Mouse (Mus musculus): ENCODE measurements around the gene Pdpn. TPM values are rescaled to one million over a fixed set of nuclear protein-coding genes. Genes with fewer than 3 reads are reported as not detected.
A peak's percentile ranks its signal among the peaks of the same experiment; 100 is the strongest.
"Not testable (repeated sequence)": the region's sequence is repeated elsewhere in the genome, so short reads cannot be mapped to it uniquely, and the experiment has no call there.

Gene Pdpn
- 25.4 and 28.0 TPM in 2 replicates for polyA plus RNA-seq (2015; fragmentation: Nextera tagmentation; extraction: Ambion mirVana)

DNA sequence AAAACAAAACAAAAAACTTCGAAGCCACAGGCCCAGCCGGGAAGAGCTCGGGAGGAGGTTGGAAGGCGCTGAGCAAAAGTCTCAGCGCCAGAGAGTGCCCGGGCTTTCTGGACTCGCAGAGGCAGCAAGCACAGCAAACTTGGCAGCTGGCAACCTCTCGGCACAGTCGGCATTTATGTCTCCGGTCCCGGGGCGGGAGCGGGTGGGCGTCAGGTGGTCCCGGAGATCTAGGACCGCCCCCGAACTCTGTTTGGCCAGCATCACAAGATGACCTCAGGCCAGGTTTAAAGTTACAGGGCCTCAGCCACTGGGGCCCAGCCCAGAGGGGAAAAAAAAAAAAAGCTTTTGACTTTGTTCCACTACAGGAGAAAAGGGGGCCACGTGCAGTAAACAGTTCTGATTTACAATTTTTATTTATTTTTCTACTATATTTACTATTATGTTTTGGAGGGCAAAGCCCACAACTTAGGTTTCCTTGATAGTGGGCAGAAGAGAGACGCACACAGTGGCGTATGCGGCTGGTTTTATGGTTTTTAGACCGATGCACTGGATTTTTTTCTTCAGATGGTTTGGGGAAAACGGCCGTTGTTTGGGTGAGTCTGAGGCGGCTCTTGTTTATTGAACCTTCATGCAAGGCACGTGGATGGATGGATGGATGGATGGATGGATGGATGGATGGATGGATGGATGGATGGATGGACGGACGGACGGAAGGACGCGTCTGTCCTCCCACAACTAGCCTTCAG is at the start of gene Pdpn:
Gene Pdpn, minus strand, starts transcription at position 240 of the 746 bp plus-strand sequence.
- H3K4me1 ChIP-seq, result peaks cover 46% of the 10 kb centered on the region

DNA sequence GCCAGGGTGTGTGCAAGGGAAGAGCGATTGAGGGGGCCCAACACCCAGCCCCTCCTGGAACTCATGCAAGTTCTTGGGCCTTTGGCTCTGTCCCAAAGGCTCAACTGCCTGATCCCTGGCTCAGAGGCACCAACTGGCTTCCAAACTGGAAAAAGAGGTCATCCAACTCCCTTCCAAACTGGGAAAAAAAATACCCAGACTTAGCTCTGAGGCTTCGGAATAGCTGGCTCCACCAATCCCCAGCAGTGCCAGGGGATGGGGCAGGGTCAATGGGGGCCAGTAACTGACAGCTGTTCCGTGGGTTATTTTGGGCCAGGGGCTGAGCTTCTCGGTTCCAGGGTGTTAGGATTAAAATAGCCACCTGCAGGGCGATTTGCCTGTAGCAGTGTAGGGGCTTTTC is 49.3 kb upstream of the Pdpn start:
- Histone ChIP-seq H3K4me1 (peaks cover 23% of the 10 kb centered on the region), H3K36me3 (no peaks in the 10 kb centered on the region), H3K9me3 (no peaks in the 10 kb centered on the region), H3K27ac (replicated peaks) (no peak overlapping the region), H3K9ac (no peak overlapping the region), H3K4me3 (no peak overlapping the region), H3K27me3 (replicated peaks) (peaks cover 64% of the 10 kb centered on the region), H3K4me2 (peak overlapping the region; percentile 98)
- ATAC-seq (ENCODE audit: extremely low read depth, insufficient number of reproducible peaks, low FRiP score, low TSS enrichment), result no peak
- WGBS, result 15% methylated on average over 5 of the region's 5 CpGs

More for the DNA sequence above, at the start of gene Pdpn:
- Histone ChIP-seq H3K4me3 (peak within 1 kb of the TSS; percentile 60), H3K36me3 (no peaks in the 10 kb centered on the region), H3K9me3 (no peaks in the 10 kb centered on the region), H3K27ac (replicated peaks) (peak within 1 kb of the TSS; percentile 43), H3K27me3 (replicated peaks) (peaks cover 37% of the 10 kb centered on the region), H3K9ac (peak within 1 kb of the TSS; percentile 81), H3K4me2 (peak within 1 kb of the TSS; percentile 73)
- ATAC-seq (ENCODE audit: extremely low read depth, insufficient number of reproducible peaks, low FRiP score, low TSS enrichment), result peak; percentile 49; the same call in 1 of the 2 replicates
- 2% methylated on average over 31 of the region's 31 CpGs for WGBS

DNA sequence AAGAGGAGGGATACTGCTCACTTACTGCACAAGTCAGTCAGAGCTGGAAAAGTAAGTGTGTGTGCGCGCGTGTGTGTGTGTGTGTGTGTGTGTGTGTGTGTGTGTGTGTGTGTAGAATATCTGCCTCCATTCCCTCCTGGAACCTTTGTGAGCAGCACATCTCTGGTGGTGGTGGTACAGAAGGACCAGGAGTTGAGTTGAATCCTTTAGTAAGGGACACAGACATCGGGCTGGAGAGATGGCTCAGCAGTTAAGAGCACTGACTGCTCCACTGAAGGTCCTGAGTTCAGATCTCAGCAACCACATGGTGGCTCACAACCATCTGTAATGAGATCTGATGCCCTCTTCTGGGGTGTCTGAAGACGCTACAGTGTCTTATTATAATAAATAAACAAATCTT is 46.1 kb upstream of the Pdpn start:
- H3K4me3 ChIP-seq; H3K9me3 ChIP-seq; H3K4me2 ChIP-seq; H3K36me3 ChIP-seq; ATAC-seq (ENCODE audit: extremely low read depth, insufficient number of reproducible peaks, low FRiP score, low TSS enrichment); H3K9ac ChIP-seq; H3K27ac ChIP-seq (replicated peaks): not testable (repeated sequence)
- Histone ChIP-seq H3K4me1 (peaks cover 21% of the 10 kb centered on the region), H3K27me3 (replicated peaks) (peaks cover 35% of the 10 kb centered on the region)
- WGBS, result 82% methylated on average over 5 of the region's 5 CpGs

DNA sequence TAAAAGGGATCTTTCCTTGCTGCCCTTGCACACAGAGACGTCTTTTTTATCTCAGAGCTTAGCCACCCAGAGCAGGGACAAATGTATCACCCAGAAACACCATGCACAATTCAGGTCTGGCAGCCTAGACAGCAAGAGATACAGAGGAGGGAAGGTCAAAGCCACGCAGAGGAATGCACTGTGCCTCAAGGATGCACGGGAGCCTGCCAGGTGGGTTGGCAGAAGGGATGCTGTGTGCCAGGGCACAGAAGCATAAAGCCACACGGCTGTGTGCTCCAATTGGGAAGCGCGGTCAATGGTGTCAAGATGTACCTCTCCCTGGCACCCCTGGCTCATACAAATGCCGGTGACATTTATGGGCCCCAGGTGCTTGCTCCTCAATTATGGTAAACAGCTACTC is 42.1 kb upstream of the Pdpn start:
- H3K36me3 ChIP-seq, result no peaks in the 10 kb centered on the region
- WGBS, result 70% methylated on average over 7 of the region's 7 CpGs
- no peak overlapping the region for H3K27ac ChIP-seq (replicated peaks)
- no peaks in the 10 kb centered on the region for H3K9me3 ChIP-seq
- no peaks in the 10 kb centered on the region for H3K4me1 ChIP-seq
- no peak overlapping the region for H3K4me3 ChIP-seq
- no peak overlapping the region for H3K9ac ChIP-seq
- no peak overlapping the region for H3K4me2 ChIP-seq
- no peaks in the 10 kb centered on the region for H3K27me3 ChIP-seq (replicated peaks)
- no peak for ATAC-seq (ENCODE audit: extremely low read depth, insufficient number of reproducible peaks, low FRiP score, low TSS enrichment)

DNA sequence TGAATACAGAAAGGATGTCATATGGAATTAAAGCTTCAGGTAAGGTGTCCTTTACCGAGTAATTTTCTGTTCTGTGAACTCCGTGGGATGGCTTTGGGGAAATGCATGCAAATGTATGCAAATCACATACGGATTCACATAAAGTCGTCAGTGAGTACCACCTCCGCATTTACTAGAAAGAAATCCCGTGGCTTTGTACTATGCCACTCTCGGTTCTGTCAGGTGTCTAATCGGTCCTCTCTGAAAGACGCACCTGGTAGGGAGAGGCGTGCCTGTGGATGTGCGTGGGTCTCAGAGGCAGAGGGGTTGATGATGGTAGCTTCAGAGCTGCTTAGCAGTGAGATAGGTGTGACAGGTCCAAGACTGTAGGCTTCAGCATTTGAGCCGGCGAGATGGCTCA is 40.4 kb upstream of the Pdpn start:
- Histone ChIP-seq H3K4me3 (no peak overlapping the region), H3K36me3 (no peaks in the 10 kb centered on the region), H3K4me2 (no peak overlapping the region), H3K9ac (no peak overlapping the region), H3K9me3 (no peaks in the 10 kb centered on the region), H3K27me3 (replicated peaks) (no peaks in the 10 kb centered on the region), H3K27ac (replicated peaks) (no peak overlapping the region), H3K4me1 (peaks cover 4% of the 10 kb centered on the region; the same call in 1 of the 2 replicates)
- WGBS, result 79% methylated on average over 13 of the region's 13 CpGs
- no peak for ATAC-seq (ENCODE audit: extremely low read depth, insufficient number of reproducible peaks, low FRiP score, low TSS enrichment)

DNA sequence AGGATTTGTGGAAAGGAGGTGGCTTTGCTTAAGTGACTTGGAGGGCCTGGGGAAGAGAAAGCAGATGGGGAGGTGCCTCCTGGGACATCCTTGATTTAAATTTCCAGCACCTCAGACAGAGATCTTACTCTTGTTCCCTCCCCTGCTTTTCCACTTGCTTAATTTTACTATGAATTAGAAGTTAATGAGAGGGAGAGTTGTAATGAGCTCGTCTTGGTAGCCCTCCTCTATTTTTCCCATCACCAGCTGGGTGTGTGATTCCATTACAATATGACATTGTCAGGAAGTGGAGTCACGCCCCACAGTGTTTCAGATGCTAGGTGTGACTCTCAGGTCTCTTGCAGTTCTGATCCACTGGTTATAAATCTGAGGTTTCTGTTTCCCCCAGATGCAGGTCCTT is 36.7 kb upstream of the Pdpn start:
- Histone ChIP-seq H3K9ac (no peak overlapping the region), H3K27me3 (replicated peaks) (no peaks in the 10 kb centered on the region), H3K4me3 (no peak overlapping the region), H3K27ac (replicated peaks) (no peak overlapping the region), H3K36me3 (no peaks in the 10 kb centered on the region), H3K4me1 (peaks cover 4% of the 10 kb centered on the region; the same call in 1 of the 2 replicates), H3K4me2 (no peak overlapping the region), H3K9me3 (no peaks in the 10 kb centered on the region)
- 63% methylated on average over 2 of the region's 2 CpGs for WGBS
- ATAC-seq (ENCODE audit: extremely low read depth, insufficient number of reproducible peaks, low FRiP score, low TSS enrichment), result no peak

DNA sequence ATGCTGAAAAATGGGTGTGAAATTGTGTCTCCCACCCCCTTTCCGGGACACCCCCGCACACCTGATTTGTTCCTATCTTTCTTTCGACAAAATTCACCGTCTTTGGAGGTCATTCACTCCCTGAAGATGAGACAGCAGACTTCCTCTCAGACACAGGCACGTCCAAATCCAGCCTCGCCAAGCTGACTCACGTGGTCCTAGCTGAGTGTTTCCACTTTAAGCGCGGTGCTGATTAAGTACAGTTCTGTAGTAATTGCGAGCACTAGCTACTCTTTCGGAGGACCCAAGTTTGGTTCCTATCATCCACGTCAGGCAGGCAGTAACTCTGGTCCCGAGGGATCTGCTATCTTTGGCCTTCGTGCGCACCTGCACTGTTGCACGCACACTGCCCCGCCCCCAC is 35.6 kb upstream of the Pdpn start:
- Histone ChIP-seq H3K27ac (replicated peaks) (no peak overlapping the region), H3K4me2 (no peak overlapping the region), H3K4me3 (no peak overlapping the region), H3K4me1 (peaks cover 4% of the 10 kb centered on the region; the same call in 1 of the 2 replicates), H3K9ac (no peak overlapping the region), H3K27me3 (replicated peaks) (no peaks in the 10 kb centered on the region), H3K36me3 (no peaks in the 10 kb centered on the region), H3K9me3 (no peaks in the 10 kb centered on the region)
- no peak for ATAC-seq (ENCODE audit: extremely low read depth, insufficient number of reproducible peaks, low FRiP score, low TSS enrichment)
- WGBS, result 55% methylated on average over 17 of the region's 17 CpGs

DNA sequence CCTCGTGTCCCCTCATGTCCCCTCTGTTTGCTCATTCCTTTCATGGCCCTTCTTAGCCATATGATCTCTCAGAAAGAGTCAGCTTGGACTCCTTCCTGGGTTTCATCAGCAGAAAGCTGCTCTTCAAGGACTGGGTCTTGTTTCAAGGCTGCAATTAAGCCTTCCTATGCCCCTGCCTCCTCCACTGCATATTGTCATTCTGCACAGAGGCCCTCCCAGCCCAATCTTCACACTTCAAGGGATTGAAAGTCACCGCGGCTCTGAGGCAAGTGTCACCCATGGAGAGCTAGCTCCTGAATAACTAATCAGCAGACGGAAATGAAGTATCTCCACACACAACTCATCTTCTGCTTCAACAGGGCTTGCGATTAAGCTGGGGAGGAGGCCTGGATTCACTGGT is 34.8 kb upstream of the Pdpn start:
- H3K4me1 ChIP-seq, result peaks cover 4% of the 10 kb centered on the region; the same call in 1 of the 2 replicates
- no peak overlapping the region for H3K27ac ChIP-seq (replicated peaks)
- H3K36me3 ChIP-seq, result no peaks in the 10 kb centered on the region
- no peak for ATAC-seq (ENCODE audit: extremely low read depth, insufficient number of reproducible peaks, low FRiP score, low TSS enrichment)
- H3K27me3 ChIP-seq (replicated peaks), result no peaks in the 10 kb centered on the region
- no peak overlapping the region for H3K9ac ChIP-seq
- H3K4me3 ChIP-seq, result no peak overlapping the region
- no peaks in the 10 kb centered on the region for H3K9me3 ChIP-seq
- H3K4me2 ChIP-seq, result no peak overlapping the region
- 38% methylated on average over 5 of the region's 5 CpGs for WGBS

DNA sequence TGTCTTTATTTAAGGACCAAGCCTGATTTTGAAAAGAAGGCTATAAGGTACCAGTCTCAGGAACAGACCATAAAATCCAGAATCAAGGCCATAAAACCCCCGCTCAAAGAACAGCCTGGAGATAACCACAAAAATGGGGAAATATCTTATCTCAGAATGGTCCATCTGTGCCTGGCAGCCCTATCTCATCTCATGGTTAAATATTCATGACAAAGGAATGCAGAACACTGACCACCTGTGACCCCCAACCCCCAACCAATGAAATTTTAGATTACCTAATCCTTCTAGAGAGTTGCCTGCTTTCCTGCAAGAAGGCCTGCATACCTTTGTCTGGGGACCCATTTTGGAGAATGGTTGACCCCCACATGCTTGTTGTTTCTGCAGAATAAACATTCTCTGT is 32.4 kb upstream of the Pdpn start:
- Histone ChIP-seq H3K4me3 (no peak overlapping the region), H3K4me1 (peaks cover 4% of the 10 kb centered on the region; the same call in 1 of the 2 replicates), H3K36me3 (no peaks in the 10 kb centered on the region), H3K4me2 (no peak overlapping the region), H3K9ac (no peak overlapping the region), H3K27ac (replicated peaks) (no peak overlapping the region), H3K9me3 (no peaks in the 10 kb centered on the region), H3K27me3 (replicated peaks) (no peaks in the 10 kb centered on the region)
- 70% methylated on average over 1 of the region's 1 CpGs for WGBS
- ATAC-seq (ENCODE audit: extremely low read depth, insufficient number of reproducible peaks, low FRiP score, low TSS enrichment), result no peak

DNA sequence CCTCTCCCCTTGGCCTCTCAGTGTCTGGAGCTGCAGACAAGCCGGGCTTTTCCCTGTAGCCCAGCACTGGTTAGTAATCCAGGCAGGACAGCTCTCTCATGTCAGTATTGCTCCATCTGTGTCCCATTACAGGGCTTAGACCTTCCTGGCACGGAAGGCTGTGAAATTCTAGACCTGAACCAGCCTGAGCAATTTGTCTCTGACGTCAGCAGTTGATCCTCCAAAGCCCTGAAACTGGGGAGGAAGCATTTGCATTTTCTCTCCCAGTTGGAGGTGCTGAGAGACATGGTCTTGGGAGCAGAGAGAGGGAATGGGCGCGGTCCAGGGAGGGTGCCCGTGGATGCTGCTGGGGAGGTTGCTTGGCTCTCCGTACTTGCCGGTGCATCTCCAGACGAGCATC is 31.2 kb upstream of the Pdpn start:
- Histone ChIP-seq H3K36me3 (no peaks in the 10 kb centered on the region), H3K9me3 (no peaks in the 10 kb centered on the region), H3K4me1 (peaks cover 4% of the 10 kb centered on the region; the same call in 1 of the 2 replicates), H3K4me3 (no peak overlapping the region), H3K9ac (no peak overlapping the region), H3K27ac (replicated peaks) (no peak overlapping the region), H3K4me2 (no peak overlapping the region), H3K27me3 (replicated peaks) (no peaks in the 10 kb centered on the region)
- ATAC-seq (ENCODE audit: extremely low read depth, insufficient number of reproducible peaks, low FRiP score, low TSS enrichment), result no peak
- 26% methylated on average over 9 of the region's 9 CpGs for WGBS

DNA sequence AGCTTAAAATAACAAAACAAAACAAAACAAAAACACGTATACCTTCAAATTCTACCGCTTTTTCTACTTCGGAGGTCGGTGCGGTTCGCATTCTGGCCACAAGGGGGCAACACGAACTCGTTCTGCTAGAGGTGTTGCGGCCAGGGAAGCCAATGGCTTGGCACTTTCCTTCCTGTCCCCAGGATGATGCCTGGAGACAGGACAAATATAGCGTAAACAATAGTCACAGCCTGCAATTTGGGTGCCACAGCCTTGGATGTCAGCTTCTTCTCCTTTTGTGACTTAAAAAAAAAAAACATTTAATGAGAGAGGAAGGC is 26.2 kb upstream of the Pdpn start:
- Histone ChIP-seq H3K36me3 (no peaks in the 10 kb centered on the region), H3K4me2 (peak overlapping the region; percentile 78), H3K9me3 (no peaks in the 10 kb centered on the region), H3K27me3 (replicated peaks) (no peaks in the 10 kb centered on the region), H3K27ac (replicated peaks) (no peak overlapping the region), H3K4me3 (peak overlapping the region; percentile 48), H3K4me1 (peaks cover 8% of the 10 kb centered on the region), H3K9ac (peak overlapping the region; percentile 73)
- WGBS, result under 1% methylated on average over 10 of the region's 10 CpGs
- no peak for ATAC-seq (ENCODE audit: extremely low read depth, insufficient number of reproducible peaks, low FRiP score, low TSS enrichment)

Measured in heart, embryonic 13.5 days (tissue).